Mouse (Mus musculus) cerebellum, adult (tissue): ENCODE results near the gene Hirip3.

ENCODE experiments used
- ATAC-seq: cut with Nextera tagmentation; 2 replicates; pipeline ENCODE4 v1.9.2; 2017; ENCODE audit warnings: mild to moderate bottlenecking, moderate library complexity, mixed read lengths; ENCODE audit not compliant: insufficient number of reproducible peaks, low FRiP score, low TSS enrichment

Gene Hirip3

GRCm38 (mm10) chr7:126861429-126862130, at the start of gene Hirip3:
Gene Hirip3, plus strand, starts transcription at chr7:126861972.
- ATAC-seq, result peak; percentile 79; the same call in 1 of the 2 replicates

GRCm38 (mm10) chr7:126815726-126816222, 46.0 kb upstream of the Hirip3 start:
- ATAC-seq, result no peak

GRCm38 (mm10) chr7:126816494-126816893, 45.3 kb upstream of the Hirip3 start:
- no peak for ATAC-seq

- ATAC-seq, result no peak
These were observed 44.2 kb upstream of the Hirip3 start for GRCm38 (mm10) chr7:126817595-126817994.

DNA sequence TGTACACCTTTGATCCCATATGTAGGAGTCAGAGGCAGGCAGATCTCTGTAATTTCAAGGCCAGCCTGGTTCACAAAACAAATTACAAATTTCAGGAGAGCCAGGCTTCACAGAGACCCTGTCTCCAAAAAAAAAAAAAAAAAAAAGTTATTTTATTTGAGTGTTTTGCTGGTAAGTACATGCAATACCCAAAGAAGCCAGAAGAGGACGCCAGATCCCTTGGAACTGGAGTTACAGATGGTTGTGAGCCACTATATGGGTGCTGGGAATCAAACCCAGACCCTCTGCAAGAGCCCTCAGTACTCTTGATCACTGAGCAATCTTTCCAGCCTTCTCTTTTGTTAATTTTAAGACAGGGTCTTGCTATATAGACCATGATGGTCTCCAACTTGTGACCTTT, 43.0 kb upstream of the Hirip3 start:
- no peak for ATAC-seq

- peak; percentile 62; the same call in 1 of the 2 replicates for ATAC-seq
These were observed 39.8 kb upstream of the Hirip3 start for GRCm38 (mm10) chr7:126821835-126822511.

DNA sequence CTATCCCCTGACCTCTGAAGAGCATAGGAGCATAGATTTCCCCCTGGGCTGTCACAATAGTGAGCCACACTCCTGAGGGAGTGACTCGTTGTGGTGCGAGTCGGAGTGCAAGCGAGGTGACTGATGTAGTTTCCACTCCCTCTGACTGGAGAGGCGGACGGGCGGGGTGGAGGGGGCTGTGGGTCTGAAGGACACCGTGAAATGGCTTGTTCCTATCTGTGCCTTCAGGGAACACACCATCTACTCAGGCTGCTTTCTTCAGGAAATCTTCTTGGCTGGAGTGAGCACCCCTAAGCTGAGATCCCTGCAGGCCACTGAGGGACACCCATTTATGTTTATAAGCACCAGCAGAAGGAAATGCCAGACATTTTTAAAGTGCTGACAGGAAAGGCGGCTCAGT, 39.0 kb upstream of the Hirip3 start:
- 0 out of 2 replicates have a peak, but pooled peaks have one; percentile 9 for ATAC-seq

- 0 out of 2 replicates have a peak, but pooled peaks have one; percentile 7 for ATAC-seq
These were observed 38.5 kb upstream of the Hirip3 start for GRCm38 (mm10) chr7:126823202-126823711.

DNA sequence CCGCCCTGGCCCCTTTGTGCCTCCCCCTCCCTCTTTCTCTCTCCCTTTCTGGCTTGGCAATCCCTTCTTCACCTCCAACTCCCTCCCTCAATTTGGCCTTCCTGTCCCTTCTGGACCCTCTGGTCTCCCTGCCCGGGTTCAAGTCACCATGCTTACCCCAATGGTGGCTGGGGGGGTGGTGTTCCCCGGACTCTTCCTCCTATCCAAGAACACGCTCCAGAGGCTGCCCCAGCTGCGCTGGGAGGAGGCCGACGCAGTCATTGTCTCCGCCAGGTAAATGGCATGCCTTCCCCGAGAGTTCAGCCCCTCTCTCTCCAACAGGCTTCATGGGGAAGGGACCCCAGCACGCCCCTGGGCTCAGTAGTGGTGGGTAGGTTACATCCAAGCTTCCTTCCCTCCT, 37.8 kb upstream of the Hirip3 start:
- no peak for ATAC-seq

DNA sequence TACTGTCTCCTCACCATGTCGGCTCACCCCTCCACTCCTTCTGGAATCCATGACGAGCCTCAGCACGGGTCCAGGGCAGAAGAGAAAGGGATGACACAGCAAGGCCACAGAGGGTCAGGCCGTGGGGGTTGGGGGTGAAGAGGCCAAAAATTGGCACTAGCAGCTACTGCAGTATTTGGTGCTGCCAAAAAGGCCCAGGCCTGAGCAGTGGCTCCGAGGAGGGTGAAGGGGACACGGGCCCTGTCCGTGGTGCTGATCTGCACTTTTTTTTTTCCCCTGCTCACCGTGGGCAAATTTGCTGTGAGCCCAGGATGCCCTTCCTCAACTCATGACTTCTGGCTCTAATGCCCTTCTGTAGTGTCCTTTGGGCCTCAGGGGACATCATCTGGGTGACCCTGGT, 36.4 kb upstream of the Hirip3 start:
- ATAC-seq, result no peak

GRCm38 (mm10) chr7:126825952-126826351, 35.8 kb upstream of the Hirip3 start:
- ATAC-seq, result no peak

- no peak for ATAC-seq
These were observed 30.2 kb upstream of the Hirip3 start, which contains the start of gene 4930451I11Rik for GRCm38 (mm10) chr7:126831539-126831938. Gene 4930451I11Rik, minus strand, starts transcription at chr7:126831639.

GRCm38 (mm10) chr7:126832036-126832598, 29.7 kb upstream of the Hirip3 start:
- ATAC-seq, result peak; percentile 79; the same call in 1 of the 2 replicates

DNA sequence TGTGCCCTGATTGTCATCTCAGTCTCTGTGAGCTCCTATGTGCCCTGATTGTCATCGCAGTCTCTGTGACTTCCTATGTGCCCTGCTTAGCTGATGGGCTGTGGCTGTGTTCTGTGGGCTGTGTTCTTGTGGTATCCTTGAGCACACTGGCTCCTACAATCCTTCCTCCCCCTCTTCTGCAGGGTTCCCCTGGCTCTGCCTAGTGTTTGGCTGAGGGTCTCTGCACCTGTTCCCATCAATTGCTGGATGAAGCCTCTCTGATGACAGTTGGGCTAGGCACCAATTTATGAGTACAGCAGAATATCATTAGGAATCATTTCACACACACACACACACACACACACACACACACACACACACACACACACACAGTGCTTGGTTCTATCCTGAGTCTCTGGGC, 28.5 kb upstream of the Hirip3 start:
- ATAC-seq, result no peak

- ATAC-seq, result no peak
These were observed 18.5 kb upstream of the Hirip3 start for GRCm38 (mm10) chr7:126843276-126843675.

DNA sequence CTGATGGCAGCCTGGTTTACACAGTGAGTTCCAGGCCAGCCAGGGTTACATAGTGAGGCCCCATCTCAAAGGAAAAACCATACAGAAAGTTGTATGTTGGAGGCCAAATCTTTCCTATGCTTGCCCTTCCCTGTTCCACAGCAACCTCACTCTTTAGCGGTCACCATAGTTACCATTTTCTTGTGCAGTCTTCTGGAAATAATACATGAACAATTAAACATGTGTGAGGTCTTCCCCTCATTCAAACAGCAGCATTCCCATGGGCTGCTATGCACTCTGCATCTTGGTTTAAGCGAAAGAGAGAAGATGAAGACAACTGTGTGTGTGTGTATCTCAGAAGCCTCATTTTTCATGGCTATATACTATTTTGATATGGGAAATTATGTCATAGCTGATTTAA, 16.3 kb upstream of the Hirip3 start:
- no peak for ATAC-seq

DNA sequence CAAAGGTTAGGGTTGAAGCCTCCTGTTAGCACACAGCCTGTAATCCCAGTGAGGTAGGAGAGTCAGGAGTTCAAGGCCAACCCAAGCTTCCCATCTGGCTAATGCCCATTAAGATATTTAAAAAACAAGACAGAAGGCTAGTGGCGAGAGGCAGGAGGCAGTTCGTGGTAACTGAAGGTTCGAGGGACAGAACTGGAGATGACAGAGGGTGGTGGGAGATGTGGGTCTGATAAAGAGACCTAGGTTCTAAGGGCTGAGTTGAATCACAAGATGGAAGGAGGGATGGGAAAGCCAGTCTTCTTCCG, 14.7 kb upstream of the Hirip3 start, which contains the start of gene Doc2a:
Gene Doc2a, plus strand, starts transcription at position 301 of the 305 bp plus-strand sequence.
- no peak for ATAC-seq

DNA sequence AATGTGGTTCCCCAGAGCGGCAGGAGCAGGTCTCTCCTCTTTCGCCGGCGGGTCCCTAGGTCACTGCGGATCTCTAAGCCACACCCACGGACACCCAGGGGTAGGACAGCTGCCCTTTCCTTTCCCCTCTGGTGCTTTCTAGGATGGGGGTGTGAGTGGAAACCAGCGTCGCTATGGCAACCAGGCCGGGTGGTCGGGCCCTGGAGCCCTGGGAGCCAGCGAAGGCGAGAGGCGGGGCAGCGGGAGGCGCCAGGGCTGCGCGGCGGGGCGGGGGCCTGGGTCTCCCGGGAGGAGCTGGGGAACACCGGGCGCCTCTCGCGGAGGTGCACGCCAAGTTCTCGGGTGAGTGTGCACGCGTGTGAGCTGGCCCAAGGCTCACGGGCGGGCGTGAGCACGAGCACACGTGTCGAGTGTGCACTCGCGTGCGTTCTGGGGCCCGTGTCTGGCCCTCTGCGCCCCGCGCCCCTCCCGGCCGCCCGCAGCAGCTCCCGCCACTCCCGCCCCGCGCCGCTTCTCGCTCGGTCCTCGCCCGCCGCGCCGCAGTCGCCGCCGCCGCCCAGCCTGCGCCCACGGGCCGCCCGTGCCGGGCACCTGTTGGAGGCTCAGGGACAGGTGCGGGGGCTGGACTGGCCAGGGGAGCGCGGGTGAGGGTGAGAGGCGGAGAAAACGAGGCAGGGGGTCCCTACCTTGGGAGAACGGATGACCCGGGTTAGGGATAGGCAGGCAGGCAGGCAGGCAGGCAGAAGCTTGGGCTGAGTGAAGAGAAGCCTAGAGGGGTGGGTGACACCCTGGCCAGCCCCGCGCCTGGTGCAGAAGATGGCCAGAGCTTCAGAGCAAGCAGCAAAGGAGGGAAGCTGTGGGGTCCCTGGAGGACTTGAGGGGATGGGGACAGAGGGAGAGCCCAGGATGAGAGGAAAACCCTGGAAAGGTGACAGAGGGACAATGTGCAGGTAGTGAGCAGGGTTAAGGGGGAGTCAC, 14.1 kb upstream of the Hirip3 start:
- no peak for ATAC-seq

- no peak for ATAC-seq
These were observed 13.0 kb upstream of the Hirip3 start for GRCm38 (mm10) chr7:126848794-126849193.

GRCm38 (mm10) chr7:126850161-126850560, 11.6 kb upstream of the Hirip3 start:
- no peak for ATAC-seq
